8 mouse cellular contexts compared by ENCODE assay signal in genomic region chr4:155432358-155432757, GRCm38 (mm10). TPM values are rescaled to one million over a fixed set of nuclear protein-coding genes. Genes with fewer than 3 reads are reported as not detected.
"Had no signal": no experiment of that assay in that cellular context is flagged by ENCODE, and none has a peak within 500 bp of the region (broad histone marks: within the 10 kb centered on the region; RNA-seq: fewer than 3 reads in every experiment).

No protein-coding gene starts in this region.

- DNase-seq: kidney, adult 2 months; kidney, postnatal 25 days; left cerebral cortex, postnatal 4 days; liver, postnatal 0 days; lung, embryonic 14.5 days; thymus, adult 18-20 months; thymus, postnatal 36 days had no signal

RNA-seq across cellular contexts. Expression of gene Tmem52, which starts 36.6 kb away (rescaled TPM):
- total RNA-seq: left cerebral cortex, postnatal 4 days; megakaryocyte, adult 5-6 weeks had no signal
